Mouse (Mus musculus): ENCODE measurements around the gene Hils1. TPM values are rescaled to one million over a fixed set of nuclear protein-coding genes. Genes with fewer than 3 reads are reported as not detected.

Gene Hils1
- not detected in 2 replicates for polyA plus RNA-seq (2014; fragmentation: Nextera tagmentation; extraction: Ambion mirVana)

DNA sequence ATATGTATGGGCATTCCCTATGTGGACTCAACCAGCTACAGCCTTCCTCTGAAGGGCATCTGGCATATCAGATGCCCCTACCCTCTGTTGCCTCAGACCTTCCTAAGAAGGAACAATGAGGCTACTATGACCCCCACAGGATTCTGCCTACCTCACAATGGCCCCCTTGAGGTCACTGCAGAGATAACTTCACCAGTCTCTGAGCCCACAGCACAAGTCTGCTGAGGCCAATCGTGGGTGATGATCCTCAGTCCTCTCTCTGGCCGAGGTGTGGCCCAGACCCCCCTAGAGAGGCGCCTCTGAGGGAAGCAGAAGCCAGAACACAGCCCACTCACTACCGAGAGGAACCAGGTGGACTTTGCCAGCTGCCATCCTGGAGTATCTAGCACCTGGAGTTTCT, at the start of gene Hils1:
Hils1 (plus strand) TSS at position 175 of the 400 bp plus-strand sequence.
- H3K4me1 ChIP-seq (replicated peaks; ENCODE audit: control insufficient read depth, insufficient read depth, low read length), result no peaks in the 10 kb centered on the region
- DNase-seq (ENCODE audit: low spot score) (no peak), ATAC-seq (replicated peaks; ENCODE audit: low FRiP score) (no peak)
- no peak within 1 kb of the TSS for H3K27ac ChIP-seq (ENCODE audit: low read depth, low read length)
- no peak within 1 kb of the TSS for H3K9ac ChIP-seq (ENCODE audit: low read depth, low read length)
- no peaks in the 10 kb centered on the region for H3K9me3 ChIP-seq (ENCODE audit: control insufficient read depth, low read length)
- no peak within 1 kb of the TSS for H3K4me2 ChIP-seq
- H3K27me3 ChIP-seq (replicated peaks; ENCODE audit: control insufficient read depth, insufficient read depth, low read length), result peaks cover 2% of the 10 kb centered on the region; the same call in 1 of the 2 replicates
- 33% methylated on average over 4 of the region's 4 CpGs for WGBS
- H3K36me3 ChIP-seq (ENCODE audit: control insufficient read depth, insufficient read depth, low read length), result no peaks in the 10 kb centered on the region
- no peak within 1 kb of the TSS for H3K4me3 ChIP-seq (ENCODE audit: low read depth, low read length)

DNA sequence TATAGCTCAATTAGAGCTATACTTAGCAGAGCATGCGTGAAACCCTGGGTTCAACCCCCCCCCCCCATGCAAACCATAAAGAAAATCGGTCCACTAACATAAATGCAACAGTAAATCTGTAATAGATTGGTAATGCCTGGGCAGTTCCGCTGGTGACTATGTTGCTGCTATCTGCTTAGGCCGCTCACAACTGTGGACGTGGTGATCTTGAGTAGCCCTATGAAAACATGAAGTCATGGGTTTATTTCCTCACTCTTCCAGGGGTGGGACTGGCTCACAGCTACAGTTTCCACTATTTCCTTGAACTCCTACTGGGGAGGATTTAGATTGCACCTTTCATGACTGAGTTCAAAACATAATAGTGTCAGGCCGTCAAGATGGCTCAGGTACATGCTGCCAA, 49.7 kb upstream of the Hils1 start:
- Histone ChIP-seq H3K9me3 (ENCODE audit: control insufficient read depth, low read length) (no peaks in the 10 kb centered on the region), H3K27ac (ENCODE audit: low read depth, low read length) (no peak overlapping the region), H3K27me3 (replicated peaks; ENCODE audit: control insufficient read depth, insufficient read depth, low read length) (no peaks in the 10 kb centered on the region; the same call in 1 of the 2 replicates), H3K4me3 (ENCODE audit: low read depth, low read length) (no peak overlapping the region), H3K4me1 (replicated peaks; ENCODE audit: control insufficient read depth, insufficient read depth, low read length) (no peaks in the 10 kb centered on the region; the same call in 1 of the 2 replicates), H3K9ac (ENCODE audit: low read depth, low read length) (no peak overlapping the region), H3K4me2 (no peak overlapping the region), H3K36me3 (ENCODE audit: control insufficient read depth, insufficient read depth, low read length) (no peaks in the 10 kb centered on the region)
- 74% methylated on average over 6 of the region's 6 CpGs for WGBS
- DNase-seq (ENCODE audit: low spot score), result no peak
- no peak for ATAC-seq (replicated peaks; ENCODE audit: low FRiP score)

DNA sequence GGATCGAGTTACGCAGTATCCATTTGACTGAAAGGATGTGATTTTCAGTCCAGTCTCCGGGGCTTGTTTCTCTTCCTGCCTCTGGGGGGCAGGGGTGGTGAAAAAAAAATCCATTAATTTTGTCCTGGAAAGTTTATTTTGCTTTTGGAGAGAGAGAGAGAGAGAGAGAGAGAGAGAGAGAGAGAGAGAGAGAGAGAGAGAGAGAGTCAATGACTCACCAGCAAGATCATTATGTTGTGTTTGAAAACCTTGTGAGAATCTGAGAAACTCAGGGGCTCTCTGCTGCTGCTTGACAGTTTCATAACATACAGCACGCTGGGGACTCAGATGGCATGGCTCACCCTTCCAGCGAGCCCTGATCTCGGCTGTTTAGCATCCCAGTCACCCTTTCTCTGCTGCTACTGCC, 46.4 kb upstream of the Hils1 start:
- Histone ChIP-seq H3K36me3 (ENCODE audit: control insufficient read depth, insufficient read depth, low read length) (no peaks in the 10 kb centered on the region), H3K27ac (ENCODE audit: low read depth, low read length) (no peak overlapping the region), H3K4me3 (ENCODE audit: low read depth, low read length) (no peak overlapping the region), H3K4me1 (replicated peaks; ENCODE audit: control insufficient read depth, insufficient read depth, low read length) (no peaks in the 10 kb centered on the region; the same call in 1 of the 2 replicates), H3K9ac (ENCODE audit: low read depth, low read length) (no peak overlapping the region), H3K4me2 (no peak overlapping the region), H3K27me3 (replicated peaks; ENCODE audit: control insufficient read depth, insufficient read depth, low read length) (no peaks in the 10 kb centered on the region; the same call in 1 of the 2 replicates), H3K9me3 (ENCODE audit: control insufficient read depth, low read length) (no peaks in the 10 kb centered on the region)
- DNase-seq (ENCODE audit: low spot score) (no peak), ATAC-seq (replicated peaks; ENCODE audit: low FRiP score) (no peak)
- WGBS, result 43% methylated on average over 6 of the region's 6 CpGs

DNA sequence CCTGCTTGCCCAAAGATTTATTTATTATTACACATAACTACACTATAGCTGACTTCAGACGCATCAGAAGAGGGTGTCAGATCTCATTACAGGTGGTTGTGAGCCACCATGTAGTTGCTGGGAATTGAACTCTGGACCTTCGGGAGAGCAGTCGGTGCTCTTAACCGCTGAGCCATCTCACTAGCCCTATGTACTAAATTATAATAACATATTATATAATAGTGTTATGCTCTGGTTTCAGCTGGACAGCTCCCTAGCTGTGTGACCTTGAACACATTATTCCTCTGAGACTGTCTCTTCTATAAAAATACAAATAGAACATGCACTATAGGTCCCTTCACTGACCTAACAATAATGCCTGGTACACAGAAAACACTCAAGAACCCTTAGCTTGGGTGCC, 42.4 kb upstream of the Hils1 start:
- no peak overlapping the region for H3K27ac ChIP-seq (ENCODE audit: low read depth, low read length)
- H3K4me1 ChIP-seq (replicated peaks; ENCODE audit: control insufficient read depth, insufficient read depth, low read length), result peaks cover 11% of the 10 kb centered on the region
- no peaks in the 10 kb centered on the region for H3K36me3 ChIP-seq (ENCODE audit: control insufficient read depth, insufficient read depth, low read length)
- H3K9me3 ChIP-seq (ENCODE audit: control insufficient read depth, low read length), result no peaks in the 10 kb centered on the region
- H3K27me3 ChIP-seq (replicated peaks; ENCODE audit: control insufficient read depth, insufficient read depth, low read length), result peaks cover 2% of the 10 kb centered on the region
- no peak for ATAC-seq (replicated peaks; ENCODE audit: low FRiP score)
- no peak overlapping the region for H3K4me3 ChIP-seq (ENCODE audit: low read depth, low read length)
- WGBS, result 88% methylated on average over 4 of the region's 4 CpGs
- H3K9ac ChIP-seq (ENCODE audit: low read depth, low read length), result no peak overlapping the region
- DNase-seq (ENCODE audit: low spot score), result no peak
- no peak overlapping the region for H3K4me2 ChIP-seq

DNA sequence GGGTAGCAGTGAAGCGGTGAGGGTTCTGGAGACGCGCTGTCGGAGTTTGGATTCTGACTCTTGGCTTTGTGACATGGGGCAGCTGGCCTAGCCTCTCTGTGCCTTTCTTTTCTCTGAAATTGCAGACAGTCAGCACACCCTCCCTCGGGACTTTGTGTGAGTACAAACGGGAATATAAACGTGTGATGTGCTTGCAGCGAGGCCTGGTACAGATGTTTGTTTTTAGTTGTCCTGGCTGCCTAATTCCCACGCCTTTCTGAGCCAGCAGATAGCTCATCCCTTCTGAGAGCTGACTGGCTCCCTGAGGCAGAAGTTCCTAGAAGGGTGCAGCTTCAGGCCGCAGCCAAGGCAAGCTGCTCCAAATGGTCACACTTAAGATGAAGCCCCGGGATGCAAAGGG, 41.0 kb upstream of the Hils1 start:
- H3K4me3 ChIP-seq (ENCODE audit: low read depth, low read length), result no peak overlapping the region
- peaks cover 11% of the 10 kb centered on the region for H3K27me3 ChIP-seq (replicated peaks; ENCODE audit: control insufficient read depth, insufficient read depth, low read length)
- DNase-seq (ENCODE audit: low spot score), result no peak
- ATAC-seq (replicated peaks; ENCODE audit: low FRiP score), result no peak
- H3K9me3 ChIP-seq (ENCODE audit: control insufficient read depth, low read length), result no peaks in the 10 kb centered on the region
- H3K27ac ChIP-seq (ENCODE audit: low read depth, low read length), result no peak overlapping the region
- WGBS, result 60% methylated on average over 11 of the region's 11 CpGs
- H3K4me1 ChIP-seq (replicated peaks; ENCODE audit: control insufficient read depth, insufficient read depth, low read length), result peaks cover 13% of the 10 kb centered on the region
- H3K36me3 ChIP-seq (ENCODE audit: control insufficient read depth, insufficient read depth, low read length), result no peaks in the 10 kb centered on the region
- H3K9ac ChIP-seq (ENCODE audit: low read depth, low read length), result no peak overlapping the region
- H3K4me2 ChIP-seq, result no peak overlapping the region

DNA sequence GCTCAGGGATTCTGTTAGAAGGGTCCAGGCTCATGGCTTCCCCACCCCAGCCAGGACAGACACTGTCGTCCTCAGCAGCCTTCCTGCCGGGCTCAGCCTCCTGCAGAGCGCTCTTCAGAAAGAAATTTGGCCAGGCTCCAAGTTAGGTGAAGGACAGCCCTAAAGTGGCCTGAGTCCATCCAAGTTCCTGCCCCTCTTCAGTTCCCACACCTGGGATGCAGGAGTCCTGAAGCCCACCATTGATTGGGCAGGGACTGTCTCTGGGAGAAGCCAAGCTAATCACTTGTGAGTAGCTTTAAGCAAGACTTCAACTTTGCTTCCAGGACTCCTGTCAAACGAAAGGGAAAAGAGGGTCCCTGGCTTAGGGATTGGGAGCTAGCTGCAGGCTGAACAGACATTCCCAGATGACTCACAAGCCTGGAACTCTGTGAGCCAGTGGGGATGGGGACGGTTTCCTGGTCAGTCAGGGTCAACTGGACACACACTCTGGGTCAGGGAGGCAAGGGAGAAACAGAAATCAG, 39.6 kb upstream of the Hils1 start:
- no peaks in the 10 kb centered on the region for H3K36me3 ChIP-seq (ENCODE audit: control insufficient read depth, insufficient read depth, low read length)
- no peak overlapping the region for H3K4me3 ChIP-seq (ENCODE audit: low read depth, low read length)
- H3K4me2 ChIP-seq, result no peak overlapping the region
- no peaks in the 10 kb centered on the region for H3K9me3 ChIP-seq (ENCODE audit: control insufficient read depth, low read length)
- peaks cover 13% of the 10 kb centered on the region for H3K4me1 ChIP-seq (replicated peaks; ENCODE audit: control insufficient read depth, insufficient read depth, low read length)
- peaks cover 19% of the 10 kb centered on the region for H3K27me3 ChIP-seq (replicated peaks; ENCODE audit: control insufficient read depth, insufficient read depth, low read length)
- DNase-seq (ENCODE audit: low spot score) (no peak), ATAC-seq (replicated peaks; ENCODE audit: low FRiP score) (no peak)
- H3K9ac ChIP-seq (ENCODE audit: low read depth, low read length), result no peak overlapping the region
- peak overlapping the region; percentile 52 for H3K27ac ChIP-seq (ENCODE audit: low read depth, low read length)
- 20% methylated on average over 5 of the region's 5 CpGs for WGBS

DNA sequence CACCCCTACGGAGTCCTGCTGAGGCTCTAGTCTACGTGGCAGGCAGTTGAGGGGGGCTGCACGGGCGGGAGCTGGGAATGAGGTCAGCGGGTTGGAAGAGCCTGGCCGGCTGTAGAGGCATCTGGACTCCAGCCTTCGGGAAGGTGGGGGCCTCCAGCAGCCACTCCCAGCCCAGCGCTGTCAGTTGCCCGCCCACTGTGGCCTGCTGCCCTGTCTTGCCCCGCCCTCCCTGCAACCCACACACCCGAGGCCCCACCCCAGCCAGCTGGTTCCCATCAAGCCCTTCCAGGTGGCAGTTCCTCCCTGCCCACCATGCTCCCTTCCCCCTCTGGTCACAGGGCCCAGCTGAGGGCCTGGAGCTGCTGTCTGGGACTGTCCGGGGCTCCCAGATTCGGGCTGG, 38.6 kb upstream of the Hils1 start:
- Histone ChIP-seq H3K4me2 (peak overlapping the region; percentile 29), H3K4me3 (ENCODE audit: low read depth, low read length) (no peak overlapping the region), H3K27ac (ENCODE audit: low read depth, low read length) (peak overlapping the region; percentile 71), H3K9me3 (ENCODE audit: control insufficient read depth, low read length) (no peaks in the 10 kb centered on the region), H3K36me3 (ENCODE audit: control insufficient read depth, insufficient read depth, low read length) (no peaks in the 10 kb centered on the region), H3K27me3 (replicated peaks; ENCODE audit: control insufficient read depth, insufficient read depth, low read length) (peaks cover 29% of the 10 kb centered on the region), H3K9ac (ENCODE audit: low read depth, low read length) (no peak overlapping the region), H3K4me1 (replicated peaks; ENCODE audit: control insufficient read depth, insufficient read depth, low read length) (peaks cover 13% of the 10 kb centered on the region)
- peak; percentile 78 for ATAC-seq (replicated peaks; ENCODE audit: low FRiP score)
- peak; percentile 84 for DNase-seq (ENCODE audit: low spot score)
- WGBS, result 13% methylated on average over 13 of the region's 13 CpGs

DNA sequence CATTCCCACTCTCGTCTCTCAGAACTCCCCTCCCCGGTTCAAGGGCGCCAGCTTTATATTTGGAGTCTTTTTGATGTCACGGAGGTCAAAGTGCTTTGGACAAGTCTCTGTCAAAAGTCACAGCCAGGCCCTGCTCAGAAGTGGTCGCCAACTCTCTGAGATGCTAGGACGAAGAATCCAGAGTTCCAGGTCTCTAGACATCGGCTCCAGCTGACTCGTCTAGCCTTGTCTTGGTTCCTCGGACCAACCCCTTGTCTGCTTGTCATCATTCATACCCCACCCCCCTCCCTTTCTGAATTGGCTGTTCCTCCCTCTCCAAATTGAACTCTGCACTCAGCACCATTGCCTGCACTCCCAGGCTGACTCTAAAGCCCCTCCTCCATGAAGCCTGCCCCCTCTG, 37.8 kb upstream of the Hils1 start:
- Histone ChIP-seq H3K4me2 (no peak overlapping the region), H3K27me3 (replicated peaks; ENCODE audit: control insufficient read depth, insufficient read depth, low read length) (peaks cover 37% of the 10 kb centered on the region), H3K4me1 (replicated peaks; ENCODE audit: control insufficient read depth, insufficient read depth, low read length) (peaks cover 13% of the 10 kb centered on the region), H3K27ac (ENCODE audit: low read depth, low read length) (peak overlapping the region; percentile 71; the same call in 1 of the 2 replicates), H3K36me3 (ENCODE audit: control insufficient read depth, insufficient read depth, low read length) (no peaks in the 10 kb centered on the region), H3K9me3 (ENCODE audit: control insufficient read depth, low read length) (no peaks in the 10 kb centered on the region), H3K9ac (ENCODE audit: low read depth, low read length) (no peak overlapping the region), H3K4me3 (ENCODE audit: low read depth, low read length) (no peak overlapping the region)
- WGBS, result 53% methylated on average over 9 of the region's 9 CpGs
- ATAC-seq (replicated peaks; ENCODE audit: low FRiP score) (no peak; the same call in 1 of the 2 replicates), DNase-seq (ENCODE audit: low spot score) (no peak)

DNA sequence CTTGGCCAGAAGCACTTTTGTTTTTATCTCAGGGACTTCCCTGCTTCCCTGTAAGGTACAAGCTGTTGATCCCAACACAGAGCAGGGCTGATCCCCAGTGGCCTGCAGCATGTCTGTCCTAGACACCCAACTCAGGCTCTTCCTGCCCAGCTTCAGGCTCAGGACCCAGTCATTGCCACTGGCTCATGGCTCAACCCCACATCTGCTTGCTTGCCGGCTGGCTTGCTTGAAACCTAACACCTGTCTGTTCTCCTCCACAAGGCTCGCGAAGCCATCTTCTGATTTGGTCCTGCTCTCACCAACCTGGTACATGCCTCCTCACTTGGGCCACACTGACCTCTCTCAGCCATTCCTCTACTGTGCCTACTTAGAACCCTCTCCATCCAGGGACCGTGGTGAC, 37.2 kb upstream of the Hils1 start:
- Histone ChIP-seq H3K9ac (ENCODE audit: low read depth, low read length) (no peak overlapping the region), H3K4me2 (no peak overlapping the region), H3K36me3 (ENCODE audit: control insufficient read depth, insufficient read depth, low read length) (no peaks in the 10 kb centered on the region), H3K27ac (ENCODE audit: low read depth, low read length) (no peak overlapping the region), H3K4me1 (replicated peaks; ENCODE audit: control insufficient read depth, insufficient read depth, low read length) (peaks cover 13% of the 10 kb centered on the region), H3K4me3 (ENCODE audit: low read depth, low read length) (no peak overlapping the region), H3K9me3 (ENCODE audit: control insufficient read depth, low read length) (no peaks in the 10 kb centered on the region), H3K27me3 (replicated peaks; ENCODE audit: control insufficient read depth, insufficient read depth, low read length) (peaks cover 43% of the 10 kb centered on the region)
- DNase-seq (ENCODE audit: low spot score) (no peak), ATAC-seq (replicated peaks; ENCODE audit: low FRiP score) (no peak)
- 35% methylated on average over 4 of the region's 4 CpGs for WGBS

Measured in liver, embryonic 11.5 days (tissue).